Mouse (Mus musculus): ENCODE data around the gene Synj2. TPM values are rescaled to one million over a fixed set of nuclear protein-coding genes. Genes with fewer than 3 reads are reported as not detected.

Synj2 gene
- total and polyA plus RNA-seq, 3 experiments = 0.02 to 0.11 TPM; not detected in 1

DNA sequence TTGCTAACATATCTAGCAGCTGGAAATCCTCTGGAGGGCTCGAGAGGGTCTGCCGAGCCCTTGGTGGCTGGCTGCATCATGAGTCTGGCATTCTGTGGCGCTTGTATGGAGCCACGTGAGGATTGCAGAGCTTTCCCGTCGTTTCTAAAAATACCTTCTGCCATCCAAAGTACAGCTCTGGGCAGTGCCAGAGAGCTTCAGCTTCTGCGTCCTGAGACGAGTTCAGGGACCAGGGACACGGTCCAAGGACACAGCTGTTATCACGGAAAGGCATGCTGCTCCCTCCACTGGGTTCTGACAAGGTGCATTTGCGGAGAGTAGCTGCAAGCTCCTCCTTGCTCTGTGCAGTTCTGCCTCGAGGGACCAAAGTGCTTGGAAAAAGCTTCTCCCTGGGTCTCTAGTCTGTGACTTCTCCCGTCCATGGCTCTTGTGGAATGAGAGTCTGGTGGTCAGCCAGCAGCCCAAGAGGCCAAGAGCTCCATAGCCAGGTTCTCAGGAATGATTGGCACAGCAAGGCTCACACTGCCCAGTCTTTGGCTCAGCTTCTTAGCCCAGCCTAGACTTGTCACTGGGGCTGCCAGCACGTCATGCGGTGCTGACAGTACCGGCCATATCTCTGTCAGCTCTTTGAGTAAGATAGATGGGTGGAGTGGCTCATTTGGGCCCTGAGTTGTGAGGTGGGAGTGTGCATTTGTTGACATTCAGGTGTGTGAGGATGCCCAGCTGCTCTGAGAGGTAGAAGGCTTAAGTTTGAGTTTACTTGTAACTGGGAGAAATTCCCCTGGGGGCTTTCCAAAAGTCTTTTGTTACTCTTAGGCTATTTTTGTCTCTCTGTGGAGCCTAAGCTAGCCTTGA, 56.5 kb downstream of the Synj2 start:
- Histone ChIP-seq H3K9me3 (replicated peaks) (no peaks in the 10 kb centered on the region), H3K4me1 (ENCODE audit: insufficient read depth, low read depth, low read length) (no peaks in the 10 kb centered on the region), H3K4me3 (ENCODE audit: low read depth, low read length) (no peak overlapping the region), H3K36me3 (replicated peaks) (no peaks in the 10 kb centered on the region), H3K27me3 (ENCODE audit: insufficient read depth, low read length) (peaks cover 37% of the 10 kb centered on the region)
- no peak for ATAC-seq (ENCODE audit: extremely low read depth, insufficient number of reproducible peaks, low FRiP score, poor library complexity, severe bottlenecking)
- no peak for TF ChIP-seq POLR2AphosphoS5 (IDR thresholded peaks at IDR 0.05; ENCODE audit: insufficient replicate concordance, low read depth, low read length)
- TF ChIP-seq GATA2 (IDR thresholded peaks at IDR 0.05; ENCODE audit: borderline replicate concordance, low read depth, low read length) = no peak
- TF ChIP-seq TAL1 (conservative IDR thresholded peaks at IDR 0.05; ENCODE audit: low read depth, low read length) = no peak
- no peak for TF ChIP-seq CTCF (IDR thresholded peaks at IDR 0.05; ENCODE audit: low read depth, low read length)
- no peak for TF ChIP-seq GATA1 (IDR thresholded peaks at IDR 0.05; ENCODE audit: borderline replicate concordance, low read length)
- no peak for DNase-seq (ENCODE audit: low spot score)

DNA sequence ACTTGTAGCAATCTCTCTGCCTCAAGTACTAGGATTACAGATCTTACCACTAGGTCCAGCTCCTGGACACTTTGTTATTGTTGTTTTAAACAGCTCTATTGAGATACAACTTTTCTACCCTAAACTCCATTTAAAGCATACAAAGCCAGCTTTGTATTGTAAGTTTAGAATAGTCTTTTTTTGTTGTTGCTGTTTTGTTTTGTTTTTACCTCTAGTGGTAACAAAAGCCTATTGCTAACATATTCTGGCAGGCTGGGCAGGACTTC, 57.1 kb downstream of the Synj2 start:
- no peaks in the 10 kb centered on the region for H3K9me3 ChIP-seq (replicated peaks)
- TF ChIP-seq GATA2 (IDR thresholded peaks at IDR 0.05; ENCODE audit: borderline replicate concordance, low read depth, low read length) = no peak
- no peak for TF ChIP-seq CTCF (IDR thresholded peaks at IDR 0.05; ENCODE audit: low read depth, low read length)
- no peak for TF ChIP-seq TAL1 (conservative IDR thresholded peaks at IDR 0.05; ENCODE audit: low read depth, low read length)
- no peak for TF ChIP-seq POLR2AphosphoS5 (IDR thresholded peaks at IDR 0.05; ENCODE audit: insufficient replicate concordance, low read depth, low read length)
- no peak for TF ChIP-seq GATA1 (IDR thresholded peaks at IDR 0.05; ENCODE audit: borderline replicate concordance, low read length)
- no peaks in the 10 kb centered on the region for H3K4me1 ChIP-seq (ENCODE audit: insufficient read depth, low read depth, low read length)
- ATAC-seq (ENCODE audit: extremely low read depth, insufficient number of reproducible peaks, low FRiP score, poor library complexity, severe bottlenecking) = no peak
- no peaks in the 10 kb centered on the region for H3K36me3 ChIP-seq (replicated peaks)
- H3K4me3 ChIP-seq (ENCODE audit: low read depth, low read length) = no peak overlapping the region
- DNase-seq (ENCODE audit: low spot score) = no peak
- H3K27me3 ChIP-seq (ENCODE audit: insufficient read depth, low read length) = peaks cover 32% of the 10 kb centered on the region

DNA sequence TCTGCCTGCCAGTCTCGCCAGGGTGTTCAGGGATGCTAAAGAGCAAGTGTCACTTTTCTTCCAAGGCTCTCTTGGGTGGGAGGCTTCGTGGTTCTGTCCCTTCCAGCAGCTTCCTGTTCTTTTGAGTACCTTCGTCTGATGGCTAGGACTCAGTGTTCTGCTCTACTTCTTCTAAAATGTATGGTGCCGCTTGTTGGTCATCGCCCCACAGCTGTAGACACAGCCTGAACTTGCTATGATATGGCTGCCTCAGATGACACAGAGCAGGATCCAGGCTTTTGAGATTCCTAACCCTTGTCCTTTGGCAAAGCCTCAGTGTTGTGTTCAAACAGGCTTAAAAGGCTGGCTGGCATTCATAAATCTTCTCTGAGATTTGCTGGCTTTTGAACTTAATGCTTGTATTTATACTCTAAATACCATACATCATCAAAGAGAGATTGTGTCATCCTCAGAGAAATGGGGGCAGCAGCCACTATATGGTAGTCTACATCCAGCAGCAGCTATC, 58.0 kb downstream of the Synj2 start:
- no peaks in the 10 kb centered on the region for H3K4me1 ChIP-seq (ENCODE audit: insufficient read depth, low read depth, low read length)

DNA sequence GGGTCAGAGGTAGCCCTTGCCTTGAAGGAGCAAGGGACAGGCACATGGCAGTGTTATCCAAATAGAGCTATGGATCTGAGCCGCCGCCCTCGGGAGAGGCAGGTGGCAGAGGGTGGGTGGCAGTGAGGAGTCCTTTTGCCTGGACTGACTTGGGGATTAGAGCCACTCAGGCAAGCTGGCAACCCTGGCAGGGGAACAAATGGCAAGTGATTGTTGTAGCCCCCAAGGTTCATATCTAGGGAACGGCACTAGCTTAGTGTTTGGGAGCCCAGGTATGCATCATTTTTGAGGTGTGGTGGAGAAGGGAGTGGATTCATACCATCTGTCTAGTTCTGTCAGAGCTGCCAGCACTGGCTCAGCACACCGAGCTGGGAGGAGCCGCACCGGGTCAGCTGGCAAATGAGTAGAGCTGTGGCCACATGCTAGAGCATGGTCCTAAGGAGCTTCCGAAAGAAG, 59.8 kb downstream of the Synj2 start:
- TF ChIP-seq TAL1 (conservative IDR thresholded peaks at IDR 0.05; ENCODE audit: low read depth, low read length) (no peak), GATA1 (IDR thresholded peaks at IDR 0.05; ENCODE audit: borderline replicate concordance, low read length) (no peak), CTCF (IDR thresholded peaks at IDR 0.05; ENCODE audit: low read depth, low read length) (no peak), POLR2AphosphoS5 (IDR thresholded peaks at IDR 0.05; ENCODE audit: insufficient replicate concordance, low read depth, low read length) (no peak), GATA2 (IDR thresholded peaks at IDR 0.05; ENCODE audit: borderline replicate concordance, low read depth, low read length) (no peak)
- Histone ChIP-seq H3K9me3 (replicated peaks) (no peaks in the 10 kb centered on the region), H3K4me1 (ENCODE audit: insufficient read depth, low read depth, low read length) (0 out of 2 replicates have a peak, but pooled peaks cover 3% of the 10 kb centered on the region), H3K27me3 (ENCODE audit: insufficient read depth, low read length) (peaks cover 34% of the 10 kb centered on the region), H3K36me3 (replicated peaks) (no peaks in the 10 kb centered on the region), H3K4me3 (ENCODE audit: low read depth, low read length) (no peak overlapping the region)
- DNase-seq (ENCODE audit: low spot score) (no peak), ATAC-seq (ENCODE audit: extremely low read depth, insufficient number of reproducible peaks, low FRiP score, poor library complexity, severe bottlenecking) (no peak)

More for the DNA sequence above, 58.0 kb downstream of the Synj2 start:
- DNase-seq (ENCODE audit: low spot score) (no peak), ATAC-seq (ENCODE audit: extremely low read depth, insufficient number of reproducible peaks, low FRiP score, poor library complexity, severe bottlenecking) (no peak)
- no peaks in the 10 kb centered on the region for H3K9me3 ChIP-seq (replicated peaks)
- no peaks in the 10 kb centered on the region for H3K36me3 ChIP-seq (replicated peaks)
- peaks cover 35% of the 10 kb centered on the region for H3K27me3 ChIP-seq (ENCODE audit: insufficient read depth, low read length)
- TF ChIP-seq TAL1 (conservative IDR thresholded peaks at IDR 0.05; ENCODE audit: low read depth, low read length) (no peak), POLR2AphosphoS5 (IDR thresholded peaks at IDR 0.05; ENCODE audit: insufficient replicate concordance, low read depth, low read length) (no peak), CTCF (IDR thresholded peaks at IDR 0.05; ENCODE audit: low read depth, low read length) (no peak)
- H3K4me3 ChIP-seq (ENCODE audit: low read depth, low read length) = no peak overlapping the region

DNA sequence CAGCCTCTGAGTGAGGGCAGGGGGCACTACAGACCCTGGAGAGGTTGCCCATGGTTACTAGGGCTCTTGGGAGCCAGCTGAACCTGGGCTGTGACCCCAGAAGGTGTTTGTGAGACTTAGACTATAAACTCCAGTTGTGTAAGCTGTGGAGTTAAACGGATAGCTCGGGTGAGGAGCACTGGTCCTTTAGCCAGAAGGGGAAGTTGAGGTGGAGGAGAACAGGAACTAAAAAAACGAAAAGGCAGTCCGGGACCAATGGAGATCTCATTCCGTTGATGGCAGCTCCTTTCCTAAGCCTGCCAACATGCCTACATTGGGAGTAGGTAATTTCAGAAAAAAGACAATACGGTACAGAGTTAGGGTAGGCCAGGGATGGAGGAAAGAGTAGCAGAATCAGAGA, 60.3 kb downstream of the Synj2 start:
- DNase-seq (ENCODE audit: low spot score) = no peak
- H3K9me3 ChIP-seq (replicated peaks) = no peaks in the 10 kb centered on the region
- H3K4me1 ChIP-seq (ENCODE audit: insufficient read depth, low read depth, low read length) = 0 out of 2 replicates have a peak, but pooled peaks cover 3% of the 10 kb centered on the region
- H3K4me3 ChIP-seq (ENCODE audit: low read depth, low read length) = no peak overlapping the region
- peaks cover 34% of the 10 kb centered on the region for H3K27me3 ChIP-seq (ENCODE audit: insufficient read depth, low read length)
- H3K36me3 ChIP-seq (replicated peaks) = no peaks in the 10 kb centered on the region
- ATAC-seq (ENCODE audit: extremely low read depth, insufficient number of reproducible peaks, low FRiP score, poor library complexity, severe bottlenecking) = no peak
- TF ChIP-seq GATA2 (IDR thresholded peaks at IDR 0.05; ENCODE audit: borderline replicate concordance, low read depth, low read length) (no peak), POLR2AphosphoS5 (IDR thresholded peaks at IDR 0.05; ENCODE audit: insufficient replicate concordance, low read depth, low read length) (no peak), TAL1 (conservative IDR thresholded peaks at IDR 0.05; ENCODE audit: low read depth, low read length) (no peak), CTCF (IDR thresholded peaks at IDR 0.05; ENCODE audit: low read depth, low read length) (no peak), GATA1 (IDR thresholded peaks at IDR 0.05; ENCODE audit: borderline replicate concordance, low read length) (no peak)

DNA sequence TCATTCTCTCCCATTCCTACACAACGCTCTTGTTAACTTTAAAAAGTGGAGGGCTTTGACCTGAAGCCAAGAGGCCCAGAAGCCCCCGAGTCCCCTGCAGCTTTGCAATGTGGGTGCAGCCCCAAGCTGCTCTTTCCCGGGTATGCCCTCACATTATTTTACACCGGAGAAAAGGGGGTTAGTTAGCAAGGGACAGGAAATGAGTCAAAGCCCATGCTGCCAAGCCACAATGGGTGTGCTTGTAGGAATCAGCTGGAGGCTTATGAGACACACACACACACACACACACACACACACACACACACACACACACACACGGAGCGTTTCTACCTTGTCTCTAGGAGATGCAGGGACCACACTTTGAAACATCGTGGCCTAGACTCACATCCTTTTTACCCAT, 60.8 kb downstream of the Synj2 start:
- Histone ChIP-seq H3K9me3 (replicated peaks) (no peaks in the 10 kb centered on the region), H3K36me3 (replicated peaks) (no peaks in the 10 kb centered on the region), H3K4me1 (ENCODE audit: insufficient read depth, low read depth, low read length) (0 out of 2 replicates have a peak, but pooled peaks cover 3% of the 10 kb centered on the region), H3K4me3 (ENCODE audit: low read depth, low read length) (no peak overlapping the region), H3K27me3 (ENCODE audit: insufficient read depth, low read length) (peaks cover 32% of the 10 kb centered on the region)
- no peak for TF ChIP-seq POLR2AphosphoS5 (IDR thresholded peaks at IDR 0.05; ENCODE audit: insufficient replicate concordance, low read depth, low read length)
- no peak for TF ChIP-seq GATA2 (IDR thresholded peaks at IDR 0.05; ENCODE audit: borderline replicate concordance, low read depth, low read length)
- TF ChIP-seq TAL1 (conservative IDR thresholded peaks at IDR 0.05; ENCODE audit: low read depth, low read length) = no peak
- no peak for TF ChIP-seq GATA1 (IDR thresholded peaks at IDR 0.05; ENCODE audit: borderline replicate concordance, low read length)
- DNase-seq (ENCODE audit: low spot score) (no peak), ATAC-seq (ENCODE audit: extremely low read depth, insufficient number of reproducible peaks, low FRiP score, poor library complexity, severe bottlenecking) (no peak)
